Mouse (Mus musculus): ENCODE data around the gene Ep300. TPM values are rescaled to one million over a fixed set of nuclear protein-coding genes. Genes with fewer than 3 reads are reported as not detected.
"Not testable (repeated sequence)": the region's sequence is repeated elsewhere in the genome, so short reads cannot be mapped to it uniquely, and the experiment has no call there.

Ep300 gene
- total RNA-seq, 2 experiments from 2014 or later, result 177 to 187 TPM

GRCm38 (mm10) chr15:81586466-81586865, 1.3 kb downstream of the Ep300 start:
- peak; percentile 27 for ATAC-seq (replicated peaks; ENCODE audit: low FRiP score, poor library complexity, severe bottlenecking)

- ATAC-seq (replicated peaks; ENCODE audit: low FRiP score, poor library complexity, severe bottlenecking), result no peak
Observed at GRCm38 (mm10) chr15:81587686-81588085, 2.5 kb downstream of the Ep300 start.

GRCm38 (mm10) chr15:81594146-81594696, 9.1 kb downstream of the Ep300 start:
- no peak for ATAC-seq (replicated peaks; ENCODE audit: low FRiP score, poor library complexity, severe bottlenecking)

GRCm38 (mm10) chr15:81598742-81599141, 13.6 kb downstream of the Ep300 start:
- not testable (repeated sequence) for ATAC-seq (replicated peaks; ENCODE audit: low FRiP score, poor library complexity, severe bottlenecking)

- no peak for ATAC-seq (replicated peaks; ENCODE audit: low FRiP score, poor library complexity, severe bottlenecking)
Observed at GRCm38 (mm10) chr15:81605241-81605640, 20.1 kb downstream of the Ep300 start.

- ATAC-seq (replicated peaks; ENCODE audit: low FRiP score, poor library complexity, severe bottlenecking), result peak; percentile 85
Observed at GRCm38 (mm10) chr15:81606634-81607033, 21.5 kb downstream of the Ep300 start.

GRCm38 (mm10) chr15:81649516-81650455, 64.6 kb downstream of the Ep300 start:
- no peak for ATAC-seq (replicated peaks; ENCODE audit: low FRiP score, poor library complexity, severe bottlenecking)

GRCm38 (mm10) chr15:81650636-81651035, 65.5 kb downstream of the Ep300 start:
- no peak for ATAC-seq (replicated peaks; ENCODE audit: low FRiP score, poor library complexity, severe bottlenecking)

- ATAC-seq (replicated peaks; ENCODE audit: low FRiP score, poor library complexity, severe bottlenecking), result no peak
Observed at GRCm38 (mm10) chr15:81661701-81662100, 76.5 kb downstream of the Ep300 start.

GRCm38 (mm10) chr15:81663281-81663680, 78.1 kb downstream of the Ep300 start:
- ATAC-seq (replicated peaks; ENCODE audit: low FRiP score, poor library complexity, severe bottlenecking), result no peak

- ATAC-seq (replicated peaks; ENCODE audit: low FRiP score, poor library complexity, severe bottlenecking), result peak; percentile 99
Observed at GRCm38 (mm10) chr15:81663697-81664561, 78.8 kb downstream of the Ep300 start, which contains the start of gene L3mbtl2. TSS of gene L3mbtl2 (plus strand) at chr15:81663889.

- no peak for ATAC-seq (replicated peaks; ENCODE audit: low FRiP score, poor library complexity, severe bottlenecking)
Observed at GRCm38 (mm10) chr15:81666957-81667356, 81.8 kb downstream of the Ep300 start.

GRCm38 (mm10) chr15:81670231-81670640, 85.1 kb downstream of the Ep300 start:
- ATAC-seq (replicated peaks; ENCODE audit: low FRiP score, poor library complexity, severe bottlenecking), result peak; percentile 63

GRCm38 (mm10) chr15:81676637-81677036, 91.5 kb downstream of the Ep300 start:
- ATAC-seq (replicated peaks; ENCODE audit: low FRiP score, poor library complexity, severe bottlenecking), result no peak

- ATAC-seq (replicated peaks; ENCODE audit: low FRiP score, poor library complexity, severe bottlenecking), result no peak
Observed at GRCm38 (mm10) chr15:81680301-81680805, 95.2 kb downstream of the Ep300 start.

GRCm38 (mm10) chr15:81693366-81693966, 108.3 kb downstream of the Ep300 start:
- ATAC-seq (replicated peaks; ENCODE audit: low FRiP score, poor library complexity, severe bottlenecking), result no peak

GRCm38 (mm10) chr15:81693967-81694881, 109.1 kb downstream of the Ep300 start:
- no peak for ATAC-seq (replicated peaks; ENCODE audit: low FRiP score, poor library complexity, severe bottlenecking)

- no peak for ATAC-seq (replicated peaks; ENCODE audit: low FRiP score, poor library complexity, severe bottlenecking)
Observed at GRCm38 (mm10) chr15:81694891-81695290, 109.7 kb downstream of the Ep300 start.
